Mouse (Mus musculus) kidney, adult 2 months (tissue): ENCODE data around the gene Nxt1. TPM values are rescaled to one million over a fixed set of nuclear protein-coding genes. Genes with fewer than 3 reads are reported as not detected.

Source experiments
- DNase-seq: peaks from one replicate; pipeline ENCODE4 v3.0.0; 2021
- H3K27ac ChIP-seq: fragments of 200-500 bp; 2 replicates; pipeline ENCODE4 v1.5.1; 2012; ENCODE audit warnings: low read depth, low read length, control low read depth, inconsistent platforms; ENCODE audit not compliant: insufficient read depth
- H3K27me3 ChIP-seq: fragments of 200-500 bp; replicated peaks from 2 replicates; pipeline ENCODE4 v1.6.1; 2012; ENCODE audit warnings: mild to moderate bottlenecking, moderate library complexity, low read length, inconsistent platforms; ENCODE audit not compliant: control insufficient read depth, insufficient read depth
- H3K36me3 ChIP-seq: fragments of 200-500 bp; 2 replicates; pipeline ENCODE4 v1.6.1; 2012; ENCODE audit warnings: mild to moderate bottlenecking, moderate library complexity, low read length, inconsistent platforms; ENCODE audit not compliant: control insufficient read depth, insufficient read depth
- H3K4me1 ChIP-seq: fragments of 200-500 bp; 2 replicates; pipeline ENCODE4 v1.6.1; 2011; ENCODE audit warnings: low read length; ENCODE audit not compliant: control insufficient read depth, insufficient read depth
- H3K4me3 ChIP-seq: fragments of 200-500 bp; 2 replicates; pipeline ENCODE4 v1.5.1; 2011; ENCODE audit warnings: mild to moderate bottlenecking, low read depth, low read length, control low read depth; ENCODE audit not compliant: insufficient read depth
- CTCF ChIP-seq: fragments of 200-500 bp; conservative IDR thresholded peaks from 2 replicates; pipeline ENCODE4 v1.5.1; 2011; ENCODE audit warnings: low read depth, mild to moderate bottlenecking, control low read depth, low read length, moderate library complexity, mixed read lengths; ENCODE audit not compliant: insufficient read depth, insufficient read length
- POLR2A ChIP-seq: fragments of 200-500 bp; IDR thresholded peaks from one replicate; pipeline ENCODE4 v1.6.1; 2011; ENCODE audit warnings: low read depth, low read length, control low read depth
- WGBS: fragments of 180-500 bp; shearing (Covaris S2); methylation state at CpG from one replicate; pipeline ENCODE4 v1.1.7; 2018; 5-methylcytosine and 5-hydroxymethylcytosine counted together
- polyA plus RNA-seq: library from polyadenylated mRNA; depleted of rRNA; stranded (reverse); fragments of >200 nt; gene quantifications from 2 replicates; pipeline ENCODE4 v1.2.3, GENCODE M21; 2012

Gene Nxt1
- polyA plus RNA-seq, 1 experiment = 18.8 TPM

DNA sequence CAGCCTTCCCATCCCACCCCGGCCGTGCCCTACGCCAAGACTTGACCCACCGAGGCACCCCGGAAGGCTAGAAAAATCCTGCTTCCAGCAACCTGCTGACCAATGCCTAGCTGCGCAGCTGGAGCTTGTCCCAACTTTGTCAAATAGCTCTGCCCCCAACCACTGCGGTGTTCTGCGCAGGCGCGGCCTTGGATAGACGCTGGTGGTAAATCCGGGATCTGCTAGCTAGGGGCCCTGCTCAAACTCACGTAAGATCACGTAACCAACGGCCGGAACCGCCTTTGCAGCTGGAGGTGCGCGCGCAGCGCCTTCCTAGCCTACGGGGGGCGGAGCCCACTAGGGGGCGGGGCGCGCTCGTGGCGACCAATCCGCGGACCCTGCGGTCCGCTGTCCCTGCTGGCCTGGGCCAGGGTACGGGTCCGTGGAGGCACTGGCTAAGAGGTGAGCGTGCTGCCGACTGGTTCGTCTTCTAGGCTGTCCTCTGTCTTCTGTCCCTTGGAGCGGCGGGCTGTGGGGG lies 8.4 kb downstream of the Nxt1 start, which contains the start of gene Gzf1:
TSS of gene Gzf1 (plus strand) at position 249 of the 517 bp plus-strand sequence.
- Histone ChIP-seq H3K27ac (peak within 1 kb of the TSS; percentile 91), H3K4me1 (peaks cover 9% of the 10 kb centered on the region; the same call in 1 of the 2 replicates), H3K36me3 (peaks cover 2% of the 10 kb centered on the region; the same call in 1 of the 2 replicates), H3K27me3 (no peaks in the 10 kb centered on the region), H3K4me3 (peak within 1 kb of the TSS; percentile 81)
- TF ChIP-seq POLR2A (peak; percentile 81), CTCF (no peak)
- peak; percentile 100 for DNase-seq
- under 1% methylated on average over 39 of the region's 39 CpGs for WGBS

DNA sequence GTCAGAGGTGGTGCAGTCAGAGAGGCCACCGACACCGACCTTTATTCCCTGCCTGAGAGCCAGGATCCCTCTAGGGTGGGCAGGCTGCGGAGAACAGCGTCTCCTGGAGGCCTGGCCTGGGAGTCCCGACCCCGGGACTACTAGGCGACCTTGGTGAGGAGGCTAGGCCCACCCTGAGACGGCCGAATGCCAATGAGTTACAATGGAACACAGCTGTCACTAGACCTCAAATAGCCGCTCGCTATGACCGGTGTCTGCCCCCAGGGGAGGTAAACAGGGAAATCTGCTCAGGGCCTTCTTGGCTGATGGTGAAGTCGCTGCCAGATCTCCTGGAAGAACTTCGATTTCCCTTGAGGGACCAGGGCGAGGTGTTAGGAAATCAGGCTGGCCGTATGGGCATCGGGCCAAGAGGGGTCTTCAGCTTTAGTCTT lies 9.1 kb downstream of the Nxt1 start:
- WGBS = 3% methylated on average over 17 of the region's 17 CpGs
- Histone ChIP-seq H3K4me3 (peak overlapping the region; percentile 81), H3K27ac (peak overlapping the region; percentile 40), H3K36me3 (peaks cover 2% of the 10 kb centered on the region; the same call in 1 of the 2 replicates), H3K4me1 (peaks cover 9% of the 10 kb centered on the region; the same call in 1 of the 2 replicates), H3K27me3 (no peaks in the 10 kb centered on the region)
- DNase-seq = peak; percentile 49
- peak; percentile 39; the same call in 1 of the 2 replicates for TF ChIP-seq CTCF
- no peak for TF ChIP-seq POLR2A

DNA sequence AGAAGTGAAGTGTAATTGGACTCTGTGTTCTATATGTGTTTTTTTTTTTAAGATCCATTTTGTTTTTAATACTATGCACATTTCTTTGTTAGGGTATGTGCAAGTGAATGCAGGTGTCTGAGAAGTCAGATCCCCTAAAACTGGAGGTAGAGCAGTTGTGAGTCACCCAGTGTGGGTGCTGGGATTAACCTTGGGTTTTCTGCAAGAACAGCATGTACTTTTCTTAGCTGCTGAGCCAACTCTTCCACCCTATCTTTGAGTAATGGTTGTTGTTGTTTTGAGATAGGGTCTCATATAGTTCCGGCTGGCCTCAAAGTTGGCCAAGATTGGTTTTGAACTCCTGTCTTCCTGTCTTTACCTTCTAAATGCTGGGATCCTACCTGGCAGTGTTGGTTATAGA lies 10.6 kb downstream of the Nxt1 start:
- no peak for DNase-seq
- no peak overlapping the region for H3K4me3 ChIP-seq
- H3K4me1 ChIP-seq = peaks cover 12% of the 10 kb centered on the region; the same call in 1 of the 2 replicates
- WGBS = 86% methylated on average over 1 of the region's 1 CpGs
- no peaks in the 10 kb centered on the region for H3K27me3 ChIP-seq
- no peak for TF ChIP-seq POLR2A
- TF ChIP-seq CTCF = no peak
- peaks cover 2% of the 10 kb centered on the region; the same call in 1 of the 2 replicates for H3K36me3 ChIP-seq
- no peak overlapping the region for H3K27ac ChIP-seq

DNA sequence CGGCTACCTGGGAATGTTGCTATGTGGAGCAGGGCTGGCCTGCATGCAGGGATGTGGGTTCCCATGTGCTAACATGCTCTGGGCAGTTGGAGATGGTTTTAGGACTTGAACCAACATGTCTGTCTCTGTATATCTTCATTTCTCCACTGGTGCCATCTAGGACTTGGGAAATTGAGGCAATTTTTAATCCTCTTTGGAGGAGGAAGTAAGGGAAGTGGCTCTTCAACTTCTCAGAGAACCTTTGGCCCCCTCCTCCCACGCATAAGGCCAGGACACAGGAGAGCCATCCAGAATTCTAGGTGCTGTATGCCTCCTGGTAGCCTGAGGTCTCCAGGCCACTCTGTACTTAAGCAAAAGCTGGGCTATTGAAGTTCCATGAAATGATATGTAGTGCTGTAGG lies 12.6 kb downstream of the Nxt1 start:
- Histone ChIP-seq H3K36me3 (peaks cover 2% of the 10 kb centered on the region; the same call in 1 of the 2 replicates), H3K4me3 (no peak overlapping the region), H3K27ac (no peak overlapping the region), H3K27me3 (no peaks in the 10 kb centered on the region), H3K4me1 (peaks cover 14% of the 10 kb centered on the region; the same call in 1 of the 2 replicates)
- TF ChIP-seq POLR2A (no peak), CTCF (no peak)
- no peak for DNase-seq
- 82% methylated on average over 2 of the region's 2 CpGs for WGBS

DNA sequence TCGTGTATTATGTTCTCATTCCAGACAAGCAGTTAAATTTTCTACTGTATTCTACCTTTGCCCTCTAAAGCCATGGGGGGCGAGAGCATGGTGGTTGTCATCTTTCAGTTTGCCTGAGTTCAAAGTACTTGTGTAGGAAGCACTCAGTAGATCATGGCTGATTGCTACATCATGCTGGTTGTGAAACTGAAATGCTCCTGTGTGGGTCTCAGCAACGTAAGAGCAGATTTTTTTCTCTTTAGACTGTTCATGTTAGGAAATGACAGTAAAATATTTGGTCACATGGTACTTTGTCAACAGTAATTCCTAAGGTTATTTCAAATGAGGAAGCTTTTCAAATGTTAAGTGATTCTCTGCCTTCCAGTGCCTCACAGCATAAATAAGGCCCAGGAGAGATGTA lies 13.3 kb downstream of the Nxt1 start:
- no peak for TF ChIP-seq POLR2A
- TF ChIP-seq CTCF = no peak
- 60% methylated on average over 3 of the region's 3 CpGs for WGBS
- Histone ChIP-seq H3K4me1 (peaks cover 17% of the 10 kb centered on the region; the same call in 1 of the 2 replicates), H3K36me3 (peaks cover 5% of the 10 kb centered on the region), H3K27me3 (no peaks in the 10 kb centered on the region), H3K4me3 (no peak overlapping the region), H3K27ac (no peak overlapping the region)
- peak; percentile 14 for DNase-seq

DNA sequence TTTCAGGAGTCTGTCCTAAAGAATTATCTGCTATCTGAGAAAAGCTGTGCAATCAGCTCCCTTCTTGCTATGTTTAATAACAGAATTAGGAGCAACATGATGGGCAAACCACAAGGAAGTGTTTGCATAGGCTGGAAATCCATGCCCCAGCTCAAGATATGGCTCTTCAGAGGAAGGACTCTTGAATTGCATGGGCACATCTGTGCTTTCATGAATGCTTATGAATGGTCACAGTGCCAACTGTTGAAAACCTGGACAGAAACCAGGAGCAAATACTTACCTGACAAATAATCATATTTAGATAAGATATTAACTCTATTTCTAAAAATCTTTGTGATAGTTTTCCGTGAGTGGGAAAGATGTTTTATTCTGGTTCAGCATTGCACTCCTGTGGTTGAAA lies 14.5 kb downstream of the Nxt1 start:
- no peak overlapping the region for H3K4me3 ChIP-seq
- TF ChIP-seq CTCF (no peak), POLR2A (no peak)
- H3K36me3 ChIP-seq = peaks cover 5% of the 10 kb centered on the region
- DNase-seq = no peak
- H3K4me1 ChIP-seq = peaks cover 19% of the 10 kb centered on the region; the same call in 1 of the 2 replicates
- no peak overlapping the region for H3K27ac ChIP-seq
- 87% methylated on average over 1 of the region's 1 CpGs for WGBS
- H3K27me3 ChIP-seq = no peaks in the 10 kb centered on the region

DNA sequence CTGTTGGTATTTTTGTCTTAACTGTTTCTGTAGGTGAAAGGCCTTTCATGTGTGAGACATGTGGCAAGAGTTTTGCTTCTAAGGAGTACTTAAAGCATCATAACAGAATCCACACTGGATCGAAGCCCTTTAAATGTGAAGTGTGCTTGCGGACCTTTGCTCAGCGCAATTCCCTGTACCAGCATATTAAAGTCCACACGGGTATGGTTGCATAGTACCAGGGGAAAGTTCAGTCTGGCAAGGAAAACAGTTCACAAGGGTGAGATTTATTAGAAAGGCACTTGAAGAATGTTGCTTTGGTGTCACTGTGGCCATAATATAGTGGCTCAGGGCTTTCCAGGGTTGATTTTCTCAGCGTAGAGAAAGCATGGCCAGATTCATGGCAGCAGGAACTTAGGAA lies 15.6 kb downstream of the Nxt1 start:
- Histone ChIP-seq H3K36me3 (peaks cover 5% of the 10 kb centered on the region), H3K27ac (peak overlapping the region; percentile 60), H3K4me3 (no peak overlapping the region), H3K4me1 (peaks cover 14% of the 10 kb centered on the region; the same call in 1 of the 2 replicates), H3K27me3 (no peaks in the 10 kb centered on the region)
- 46% methylated on average over 5 of the region's 5 CpGs for WGBS
- TF ChIP-seq CTCF (no peak), POLR2A (no peak)
- peak; percentile 86 for DNase-seq
